Mouse (Mus musculus) lung, postnatal 0 days (tissue): Measurements from ENCODE around the gene Mfsd9.

Source experiments
- CTCF ChIP-seq: IDR thresholded peaks from 2 replicates; pipeline ENCODE4 v1.5.1; 2016; ENCODE audit warnings: antibody characterized with exemption, mild to moderate bottlenecking
- EP300 ChIP-seq: IDR thresholded peaks from 2 replicates; pipeline ENCODE4 v1.6.1; 2016; ENCODE audit warnings: antibody characterized with exemption, mild to moderate bottlenecking, control low read depth

DNA sequence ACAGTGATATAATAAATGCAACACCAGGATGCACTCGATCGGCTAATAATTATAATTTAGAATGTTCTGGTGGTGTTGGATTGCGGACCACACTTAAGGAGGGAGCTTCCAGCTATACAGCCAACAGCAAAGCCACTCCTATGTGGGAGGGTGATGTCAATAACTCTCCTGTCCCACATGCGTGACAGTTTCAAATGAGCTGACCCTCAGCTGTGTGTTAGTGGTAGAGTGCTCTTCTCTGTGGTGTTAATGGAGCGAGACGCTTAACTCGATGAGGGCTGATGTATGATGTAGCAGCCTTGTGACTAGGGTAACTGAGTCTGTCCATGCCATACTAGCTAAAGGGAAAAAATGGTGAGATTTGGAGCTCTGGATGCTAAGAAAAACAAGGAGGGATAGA, 7.0 kb downstream of the Mfsd9 start:
- no peak for TF ChIP-seq CTCF
- no peak for TF ChIP-seq EP300
